22 mouse cellular contexts compared by ENCODE assay signal in the genomic region with DNA sequence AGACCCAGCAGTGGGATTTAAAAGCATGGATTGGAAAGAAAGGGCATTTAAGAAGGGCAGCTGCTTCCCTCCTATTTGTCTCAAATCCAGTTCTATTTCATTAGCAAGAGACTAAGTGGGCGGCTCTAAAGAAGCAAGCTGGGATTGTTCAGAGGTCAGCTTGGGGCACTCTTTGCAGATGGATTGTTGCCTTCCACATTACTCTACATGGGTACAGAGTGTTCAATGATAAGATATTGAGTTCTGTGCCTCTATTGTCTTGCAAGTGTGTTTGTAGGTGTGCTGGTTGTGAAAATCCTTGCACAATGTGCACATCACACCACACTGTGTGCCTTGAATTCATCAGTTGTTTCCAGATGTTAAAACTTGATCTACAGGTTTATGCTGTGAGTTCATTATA.
"Had no signal": no experiment of that assay in that cellular context is flagged by ENCODE, and none has a peak within 500 bp of the region (broad histone marks: within the 10 kb centered on the region; RNA-seq: fewer than 3 reads in every experiment).

No protein-coding gene starts in this region.

- H3K4me2 ChIP-seq: heart, embryonic 11.5 days; heart, embryonic 13.5 days; heart, embryonic 15.5 days; hindbrain, embryonic 13.5 days; hindbrain, embryonic 15.5 days; limb, embryonic 12.5 days; liver, embryonic 11.5 days; liver, embryonic 13.5 days; liver, embryonic 15.5 days had no signal

- H3K9ac ChIP-seq: heart, embryonic 13.5 days; heart, embryonic 15.5 days; hindbrain, embryonic 13.5 days; hindbrain, embryonic 15.5 days; limb, embryonic 12.5 days; liver, embryonic 13.5 days; liver, embryonic 15.5 days had no signal

- H3K4me3 ChIP-seq: heart, adult 2 months; heart, embryonic 13.5 days; heart, embryonic 15.5 days; hindbrain, embryonic 13.5 days; hindbrain, embryonic 15.5 days; limb, embryonic 10.5 days; limb, embryonic 12.5 days; liver, embryonic 13.5 days; liver, embryonic 15.5 days had no signal

- H3K27ac ChIP-seq: heart, adult 2 months; heart, embryonic 13.5 days; heart, embryonic 15.5 days; hindbrain, embryonic 13.5 days; hindbrain, embryonic 15.5 days; hindbrain, postnatal 0 days; limb, embryonic 10.5 days; limb, embryonic 12.5 days; liver, embryonic 13.5 days; liver, embryonic 15.5 days had no signal

- H3K4me1 ChIP-seq: heart, embryonic 13.5 days; heart, embryonic 15.5 days; hindbrain, embryonic 13.5 days; hindbrain, embryonic 15.5 days; limb, embryonic 10.5 days; limb, embryonic 12.5 days; liver, embryonic 13.5 days; liver, embryonic 15.5 days had no signal

- H3K9me3 ChIP-seq: heart, embryonic 13.5 days; heart, embryonic 15.5 days; hindbrain, embryonic 13.5 days; hindbrain, embryonic 15.5 days; limb, embryonic 10.5 days; limb, embryonic 12.5 days; liver, embryonic 13.5 days; liver, embryonic 15.5 days had no signal

- H3K36me3 ChIP-seq: heart, embryonic 13.5 days; heart, embryonic 15.5 days; hindbrain, embryonic 13.5 days; hindbrain, embryonic 15.5 days; limb, embryonic 10.5 days; limb, embryonic 12.5 days; liver, embryonic 13.5 days; liver, embryonic 15.5 days had no signal

- ATAC-seq: hindbrain, postnatal 0 days had no signal

- DNase-seq: gastrocnemius, postnatal 14 days; gastrocnemius, postnatal 36 days; heart, adult 2 months; heart, postnatal 14 days; heart, postnatal 36 days; kidney, adult 18-20 months; kidney, adult 8-10 months; kidney, postnatal 10 days; kidney, postnatal 25 days; kidney, postnatal 4 days; liver; liver, embryonic 13.5 days had no signal

- H3K27me3 ChIP-seq: heart, embryonic 13.5 days; heart, embryonic 15.5 days; hindbrain, embryonic 13.5 days; hindbrain, embryonic 15.5 days; limb, embryonic 12.5 days; liver, embryonic 13.5 days; liver, embryonic 15.5 days had no signal
